Mouse (Mus musculus): ENCODE results near the gene Wdr83. TPM values are rescaled to one million over a fixed set of nuclear protein-coding genes. Genes with fewer than 3 reads are reported as not detected.

Gene Wdr83
- polyA plus RNA-seq, 1 experiment from 2014 or later = 46.2 TPM

GRCm38 (mm10) chr8:85032622-85033311 lies 48.3 kb downstream of the Wdr83 start:
- no peaks in the 10 kb centered on the region for H3K9me3 ChIP-seq
- H3K4me1 ChIP-seq = peaks cover 31% of the 10 kb centered on the region
- peaks cover 51% of the 10 kb centered on the region for H3K36me3 ChIP-seq
- no peak overlapping the region for H3K4me3 ChIP-seq
- H3K9ac ChIP-seq = no peak overlapping the region
- no peak overlapping the region for H3K4me2 ChIP-seq
- H3K27ac ChIP-seq = no peak overlapping the region
- 84% methylated on average over 4 of the region's 4 CpGs for WGBS
- no peaks in the 10 kb centered on the region for H3K27me3 ChIP-seq
- ATAC-seq (ENCODE audit: insufficient number of reproducible peaks, insufficient read depth, low FRiP score, low TSS enrichment, low read depth) = no peak

DNA sequence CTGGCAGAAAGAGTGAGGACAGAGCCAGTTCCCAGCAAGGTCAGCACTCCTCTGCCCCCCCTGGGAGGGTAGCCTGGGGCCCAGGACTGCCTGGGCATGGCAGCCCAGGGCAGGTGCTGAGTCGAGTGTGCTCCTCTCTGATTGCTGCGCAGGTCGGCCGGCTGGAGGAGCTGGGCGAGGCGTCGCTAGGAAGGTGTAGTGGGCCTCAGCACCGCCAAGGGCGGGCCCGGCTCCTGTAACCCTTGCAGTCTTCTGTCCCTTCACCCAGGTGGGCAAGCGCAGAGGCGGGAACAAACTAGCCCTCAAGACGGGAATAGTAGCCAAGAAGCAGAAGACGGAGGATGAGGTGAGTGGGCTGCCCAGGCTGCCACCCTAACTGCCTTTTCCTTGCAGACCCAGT lies 51.8 kb downstream of the Wdr83 start:
- H3K4me2 ChIP-seq = peak overlapping the region; percentile 92; the same call in 1 of the 2 replicates
- H3K36me3 ChIP-seq = peaks cover 51% of the 10 kb centered on the region
- H3K9me3 ChIP-seq = no peaks in the 10 kb centered on the region
- 87% methylated on average over 14 of the region's 14 CpGs for WGBS
- H3K27me3 ChIP-seq = no peaks in the 10 kb centered on the region
- H3K4me1 ChIP-seq = peaks cover 35% of the 10 kb centered on the region
- peak overlapping the region; percentile 99; the same call in 1 of the 2 replicates for H3K4me3 ChIP-seq
- H3K9ac ChIP-seq = peak overlapping the region; percentile 100
- H3K27ac ChIP-seq = no peak overlapping the region
- ATAC-seq (ENCODE audit: insufficient number of reproducible peaks, insufficient read depth, low FRiP score, low TSS enrichment, low read depth) = no peak

GRCm38 (mm10) chr8:85027922-85028321 lies 53.2 kb downstream of the Wdr83 start:
- Histone ChIP-seq H3K4me1 (peaks cover 38% of the 10 kb centered on the region), H3K9ac (peak overlapping the region; percentile 100), H3K9me3 (no peaks in the 10 kb centered on the region), H3K4me2 (peak overlapping the region; percentile 92), H3K4me3 (peak overlapping the region; percentile 99), H3K27ac (no peak overlapping the region), H3K36me3 (peaks cover 52% of the 10 kb centered on the region), H3K27me3 (no peaks in the 10 kb centered on the region)
- ATAC-seq (ENCODE audit: insufficient number of reproducible peaks, insufficient read depth, low FRiP score, low TSS enrichment, low read depth) = no peak
- 25% methylated on average over 2 of the region's 2 CpGs for WGBS

GRCm38 (mm10) chr8:85027516-85027855 lies 53.6 kb downstream of the Wdr83 start:
- Histone ChIP-seq H3K27ac (peak overlapping the region; percentile 90), H3K4me2 (peak overlapping the region; percentile 92), H3K9ac (peak overlapping the region; percentile 100), H3K36me3 (peaks cover 52% of the 10 kb centered on the region), H3K27me3 (no peaks in the 10 kb centered on the region), H3K9me3 (no peaks in the 10 kb centered on the region), H3K4me3 (peak overlapping the region; percentile 99), H3K4me1 (peaks cover 38% of the 10 kb centered on the region)
- 2% methylated on average over 13 of the region's 13 CpGs for WGBS
- no peak for ATAC-seq (ENCODE audit: insufficient number of reproducible peaks, insufficient read depth, low FRiP score, low TSS enrichment, low read depth)

DNA sequence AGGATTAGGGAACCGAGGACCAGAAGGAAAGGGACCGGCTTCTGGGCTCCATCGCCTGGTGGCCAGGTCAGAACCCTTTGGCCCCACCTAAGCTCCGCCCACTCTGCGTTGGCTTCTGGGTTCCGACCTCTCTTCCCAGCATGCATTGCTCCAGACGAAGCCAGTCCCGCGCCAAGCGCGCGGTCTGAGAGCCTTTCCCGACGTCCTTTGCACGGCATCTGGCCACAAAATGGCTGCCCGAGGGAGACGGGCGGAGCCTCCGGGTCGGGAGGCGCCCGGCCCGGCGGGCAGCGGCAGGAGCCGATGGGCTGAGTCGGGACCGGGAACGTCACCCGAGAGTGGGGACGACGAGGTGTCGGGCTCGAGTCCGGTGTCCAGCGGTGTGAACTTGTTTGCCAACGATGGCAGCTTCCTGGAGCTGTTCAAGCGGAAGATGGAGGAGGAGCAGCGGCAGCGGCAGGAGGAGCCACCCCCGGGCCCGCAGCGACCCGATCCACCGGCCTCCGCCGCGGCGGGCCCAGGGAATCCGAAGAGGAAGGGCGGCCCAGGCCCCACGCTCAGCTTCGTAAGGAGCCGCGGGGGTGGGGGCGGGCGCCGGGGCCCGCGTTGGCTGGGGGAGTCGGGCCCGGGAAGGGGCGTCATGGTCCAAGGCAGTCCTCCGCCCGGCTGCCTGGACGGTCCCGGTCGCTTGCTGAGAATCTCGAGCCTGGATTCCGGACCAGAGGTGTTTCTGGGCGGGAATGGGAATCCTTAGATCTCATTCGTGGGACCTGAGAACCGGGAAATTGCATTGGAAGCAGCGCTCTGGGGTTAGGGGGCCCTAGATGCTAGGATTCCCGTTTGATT lies 54.2 kb downstream of the Wdr83 start, which contains the start of gene Trir:
Gene Trir, plus strand, starts transcription at position 154 of the 846 bp plus-strand sequence.
- Histone ChIP-seq H3K9ac (peak within 1 kb of the TSS; percentile 100), H3K4me2 (peak within 1 kb of the TSS; percentile 92), H3K27ac (peak within 1 kb of the TSS; percentile 90), H3K27me3 (no peaks in the 10 kb centered on the region), H3K36me3 (peaks cover 52% of the 10 kb centered on the region), H3K4me3 (peak within 1 kb of the TSS; percentile 99), H3K9me3 (no peaks in the 10 kb centered on the region), H3K4me1 (peaks cover 38% of the 10 kb centered on the region)
- WGBS = under 1% methylated on average over 75 of the region's 75 CpGs
- ATAC-seq (ENCODE audit: insufficient number of reproducible peaks, insufficient read depth, low FRiP score, low TSS enrichment, low read depth) = peak; percentile 77

GRCm38 (mm10) chr8:85025098-85025932 lies 55.8 kb downstream of the Wdr83 start, which contains the start of gene Asna1:
TSS of gene Asna1 (minus strand) at chr8:85025281.
- H3K9me3 ChIP-seq = no peaks in the 10 kb centered on the region
- H3K36me3 ChIP-seq = peaks cover 53% of the 10 kb centered on the region
- peak within 1 kb of the TSS; percentile 76 for H3K9ac ChIP-seq
- H3K4me2 ChIP-seq = peak within 1 kb of the TSS; percentile 92
- peak; percentile 83 for ATAC-seq (ENCODE audit: insufficient number of reproducible peaks, insufficient read depth, low FRiP score, low TSS enrichment, low read depth)
- H3K4me1 ChIP-seq = peaks cover 38% of the 10 kb centered on the region
- peak within 1 kb of the TSS; percentile 99 for H3K4me3 ChIP-seq
- WGBS = 6% methylated on average over 30 of the region's 30 CpGs
- H3K27me3 ChIP-seq = no peaks in the 10 kb centered on the region
- peak within 1 kb of the TSS; percentile 90 for H3K27ac ChIP-seq

Small RNA genes lying within 50 kb of the gene (microRNA-seq; reads per million reads assigned to microRNA genes)
- 2.6 reads per million, percentile 9 among the genes with 10 or more reads in this experiment for gene Gm23388
- gene Mir7070 = 0.55 reads per million

Other genes starting within 250 kb of the Wdr83 start
- gene Gadd45gip1, start 249.8 kb downstream of the Wdr83 start, polyA plus RNA-seq (2015; fragmentation: Nextera tagmentation; extraction: Ambion mirVana) = 45.6 and 48.2 TPM in 2 replicates
- gene Rad23a, start 240.6 kb downstream of the Wdr83 start, polyA plus RNA-seq (2015; fragmentation: Nextera tagmentation; extraction: Ambion mirVana) = 97.1 and 100 TPM in 2 replicates
- gene Calr, start 234.4 kb downstream of the Wdr83 start, polyA plus RNA-seq (2015; fragmentation: Nextera tagmentation; extraction: Ambion mirVana) = 959 and 1,012 TPM in 2 replicates
- 105 and 108 TPM in 2 replicates for gene Farsa, start 224.3 kb downstream of the Wdr83 start, polyA plus RNA-seq (2015; fragmentation: Nextera tagmentation; extraction: Ambion mirVana)
- 101 and 111 TPM in 2 replicates for gene Syce2, start 209.2 kb downstream of the Wdr83 start, polyA plus RNA-seq (2015; fragmentation: Nextera tagmentation; extraction: Ambion mirVana)
- 39.1 and 40.6 TPM in 2 replicates for gene Gcdh, start 187.4 kb downstream of the Wdr83 start, polyA plus RNA-seq (2015; fragmentation: Nextera tagmentation; extraction: Ambion mirVana)
- 1.8 and 5.6 TPM in 2 replicates for gene Klf1, start 179.4 kb downstream of the Wdr83 start, polyA plus RNA-seq (2015; fragmentation: Nextera tagmentation; extraction: Ambion mirVana)
- 15.9 and 22.7 TPM in 2 replicates for gene Dnase2a, start 172.7 kb downstream of the Wdr83 start, polyA plus RNA-seq (2015; fragmentation: Nextera tagmentation; extraction: Ambion mirVana)
- gene Mast1, start 143.9 kb downstream of the Wdr83 start, polyA plus RNA-seq (2015; fragmentation: Nextera tagmentation; extraction: Ambion mirVana) = 1.4 and 1.6 TPM in 2 replicates
- gene Rtbdn, start 134.3 kb downstream of the Wdr83 start, polyA plus RNA-seq (2015; fragmentation: Nextera tagmentation; extraction: Ambion mirVana) = 0.36 and 0.39 TPM in 2 replicates
- gene Gm49661, start 111.9 kb downstream of the Wdr83 start, polyA plus RNA-seq (2015; fragmentation: Nextera tagmentation; extraction: Ambion mirVana) = not detected in 2 replicates
- 888 and 1,010 TPM in 2 replicates for gene Prdx2, start 111.7 kb downstream of the Wdr83 start, polyA plus RNA-seq (2015; fragmentation: Nextera tagmentation; extraction: Ambion mirVana)
- gene Rnaseh2a, start 111.5 kb downstream of the Wdr83 start, polyA plus RNA-seq (2015; fragmentation: Nextera tagmentation; extraction: Ambion mirVana) = 93.2 and 94.5 TPM in 2 replicates
- gene Junb, start 102.6 kb downstream of the Wdr83 start, polyA plus RNA-seq (2015; fragmentation: Nextera tagmentation; extraction: Ambion mirVana) = 10.4 and 11.2 TPM in 2 replicates
- gene Hook2, start 90.7 kb downstream of the Wdr83 start, polyA plus RNA-seq (2015; fragmentation: Nextera tagmentation; extraction: Ambion mirVana) = 23.2 and 24.7 TPM in 2 replicates
- gene Best2, start 66.8 kb downstream of the Wdr83 start, polyA plus RNA-seq (2015; fragmentation: Nextera tagmentation; extraction: Ambion mirVana) = 0.14 TPM in 1 of 2 replicates, not detected in the other
- gene Asna1, start 56.0 kb downstream of the Wdr83 start, polyA plus RNA-seq (2015; fragmentation: Nextera tagmentation; extraction: Ambion mirVana) = 126 and 139 TPM in 2 replicates
- 133 and 146 TPM in 2 replicates for gene Trir, start 54.5 kb downstream of the Wdr83 start, polyA plus RNA-seq (2015; fragmentation: Nextera tagmentation; extraction: Ambion mirVana)
- 30.1 and 43.4 TPM in 2 replicates for gene Tnpo2, start 44.4 kb downstream of the Wdr83 start, polyA plus RNA-seq (2015; fragmentation: Nextera tagmentation; extraction: Ambion mirVana)
- 36.7 and 38.2 TPM in 2 replicates for gene Fbxw9, start 21.3 kb downstream of the Wdr83 start, polyA plus RNA-seq (2015; fragmentation: Nextera tagmentation; extraction: Ambion mirVana)
- 1.1 and 1.4 TPM in 2 replicates for gene Gm5741, start 13.3 kb downstream of the Wdr83 start, polyA plus RNA-seq (2015; fragmentation: Nextera tagmentation; extraction: Ambion mirVana)
- gene Dhps, start 9.5 kb downstream of the Wdr83 start, polyA plus RNA-seq (2015; fragmentation: Nextera tagmentation; extraction: Ambion mirVana) = 55.1 and 70.7 TPM in 2 replicates
- gene Wdr83os, start 566 bp downstream of the Wdr83 start, polyA plus RNA-seq (2015; fragmentation: Nextera tagmentation; extraction: Ambion mirVana) = 129 and 130 TPM in 2 replicates
- 29.1 and 29.6 TPM in 2 replicates for gene Man2b1, start 2.0 kb upstream of the Wdr83 start, polyA plus RNA-seq (2015; fragmentation: Nextera tagmentation; extraction: Ambion mirVana)
- gene Zfp791, start 41.8 kb upstream of the Wdr83 start, polyA plus RNA-seq (2015; fragmentation: Nextera tagmentation; extraction: Ambion mirVana) = 2.9 and 3.1 TPM in 2 replicates
- not detected in 2 replicates for gene Cks1brt, start 70.6 kb upstream of the Wdr83 start, polyA plus RNA-seq (2015; fragmentation: Nextera tagmentation; extraction: Ambion mirVana)
- not detected in 2 replicates for gene Olfr371, start 144.7 kb upstream of the Wdr83 start, polyA plus RNA-seq (2015; fragmentation: Nextera tagmentation; extraction: Ambion mirVana)
- gene Orc6, start 218.3 kb upstream of the Wdr83 start, polyA plus RNA-seq (2015; fragmentation: Nextera tagmentation; extraction: Ambion mirVana) = 111 and 116 TPM in 2 replicates
- gene Vps35, start 218.5 kb upstream of the Wdr83 start, polyA plus RNA-seq (2015; fragmentation: Nextera tagmentation; extraction: Ambion mirVana) = 127 and 136 TPM in 2 replicates